Mouse (Mus musculus) cerebral cortex, adult 2 months (tissue): ENCODE measurements around the gene Kank2.

Source experiments
- WGBS: fragments of 180-500 bp; shearing (Covaris S2); methylation state at CpG from one replicate; pipeline ENCODE4 v1.1.7; 2018; 5-methylcytosine and 5-hydroxymethylcytosine counted together

The Kank2 gene

GRCm38 (mm10) chr9:21749382-21750118, 49.0 kb downstream of the Kank2 start:
- 54% methylated on average over 6 of the region's 6 CpGs for WGBS

DNA sequence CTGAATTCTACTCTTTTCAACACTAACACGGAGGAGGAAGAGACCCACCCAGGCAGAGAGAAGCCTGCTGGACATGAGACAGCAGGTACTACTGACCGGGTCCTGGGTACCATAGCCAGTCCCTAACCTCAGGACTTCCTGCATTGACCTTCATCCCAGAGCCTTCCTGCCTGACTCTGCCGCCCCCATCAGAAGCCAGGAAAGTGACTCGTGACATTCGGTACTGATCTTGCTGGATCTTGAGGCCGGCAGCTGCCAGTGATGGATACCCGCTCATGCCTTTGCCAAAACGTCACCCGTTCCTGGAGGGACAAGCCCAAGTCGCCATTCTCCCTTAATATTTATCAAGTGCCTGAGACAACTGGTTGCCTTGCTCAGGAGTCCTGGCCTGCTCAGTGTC, 50.1 kb downstream of the Kank2 start:
- WGBS = 75% methylated on average over 10 of the region's 10 CpGs

DNA sequence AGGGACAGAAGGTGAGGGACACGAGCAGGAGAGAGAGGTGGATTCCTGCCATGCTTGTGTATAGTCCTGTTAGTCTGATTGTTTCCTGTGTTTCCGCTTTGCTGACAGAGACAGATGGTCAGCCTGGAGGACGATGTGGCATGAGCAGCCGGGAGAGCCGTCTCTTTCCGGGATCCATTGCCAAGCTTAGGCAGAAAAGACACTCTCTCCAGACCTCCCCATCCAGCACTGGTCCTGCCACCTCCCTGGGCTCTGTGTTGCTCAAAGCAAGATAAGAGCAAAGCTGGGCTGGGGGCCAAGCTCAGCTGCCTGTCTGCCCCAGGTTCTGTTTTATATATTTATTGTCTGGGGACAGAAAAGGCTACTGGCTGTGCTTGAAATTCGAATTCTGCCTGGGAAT, 50.5 kb downstream of the Kank2 start:
- WGBS = 14% methylated on average over 7 of the region's 7 CpGs

DNA sequence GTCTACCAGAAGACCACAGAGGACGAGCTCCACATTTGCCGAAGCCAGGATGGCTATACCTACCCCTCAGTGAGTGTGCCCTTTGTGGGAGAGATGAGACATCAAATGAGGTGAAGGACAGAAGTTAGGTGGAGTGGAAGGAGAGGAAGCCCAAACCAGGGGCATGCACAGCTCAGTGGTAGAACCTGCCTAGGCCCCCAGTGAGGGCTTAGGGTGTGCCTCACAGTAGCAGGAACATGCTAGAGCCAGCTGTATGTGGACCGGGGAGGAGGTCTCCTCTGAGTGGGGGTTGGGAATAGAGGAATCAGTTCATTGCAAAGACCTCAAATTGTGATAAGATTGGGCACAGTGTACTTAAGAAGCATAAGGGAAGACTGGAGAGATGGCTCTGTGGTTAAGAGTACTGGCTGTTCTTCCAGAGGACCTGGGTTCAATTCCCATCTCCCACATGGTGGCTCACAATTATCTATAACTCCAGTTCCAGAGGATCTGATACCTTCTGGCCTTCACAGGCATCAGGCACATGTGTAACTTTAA, 51.2 kb downstream of the Kank2 start:
- 95% methylated on average over 3 of the region's 3 CpGs for WGBS

GRCm38 (mm10) chr9:21741514-21741913, 57.0 kb downstream of the Kank2 start:
- WGBS = 94% methylated on average over 11 of the region's 11 CpGs

GRCm38 (mm10) chr9:21740427-21740826, 58.1 kb downstream of the Kank2 start:
- WGBS = 97% methylated on average over 14 of the region's 14 CpGs

DNA sequence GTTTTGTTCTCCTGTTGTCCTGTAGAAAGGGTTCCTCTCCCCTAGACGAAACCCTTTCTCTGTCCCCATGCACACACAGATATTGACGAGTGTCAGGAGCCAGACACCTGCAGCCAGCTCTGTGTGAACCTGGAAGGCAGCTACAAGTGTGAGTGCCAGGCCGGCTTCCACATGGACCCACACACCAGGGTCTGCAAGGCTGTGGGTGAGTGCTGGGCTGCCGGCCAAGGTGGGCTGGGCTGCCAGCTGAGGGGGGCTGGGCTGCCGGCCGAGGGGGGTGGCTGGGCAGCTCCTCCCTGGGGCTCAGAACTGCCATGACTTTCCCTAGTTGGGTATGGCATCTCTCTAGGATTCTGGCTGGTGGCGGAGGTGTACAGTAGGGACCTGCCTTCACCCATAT, 59.8 kb downstream of the Kank2 start:
- 64% methylated on average over 7 of the region's 7 CpGs for WGBS

DNA sequence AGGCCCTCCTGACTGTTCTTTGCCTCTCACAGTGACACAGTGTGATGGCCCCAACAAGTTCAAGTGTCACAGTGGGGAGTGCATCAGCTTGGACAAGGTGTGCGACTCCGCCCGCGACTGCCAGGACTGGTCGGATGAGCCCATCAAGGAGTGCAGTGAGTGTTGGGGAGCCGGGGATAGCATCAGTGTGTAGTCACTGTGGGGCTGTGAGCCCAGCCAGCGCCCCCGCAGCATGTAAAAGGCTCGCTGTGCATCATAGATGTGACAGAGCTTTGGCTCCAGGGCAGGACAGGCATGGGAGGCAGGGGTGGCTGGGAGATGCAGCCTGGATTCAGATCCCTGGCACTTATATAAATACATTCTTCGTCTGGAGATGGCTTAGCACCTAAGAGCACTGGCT, 61.4 kb downstream of the Kank2 start:
- WGBS = 68% methylated on average over 10 of the region's 10 CpGs

DNA sequence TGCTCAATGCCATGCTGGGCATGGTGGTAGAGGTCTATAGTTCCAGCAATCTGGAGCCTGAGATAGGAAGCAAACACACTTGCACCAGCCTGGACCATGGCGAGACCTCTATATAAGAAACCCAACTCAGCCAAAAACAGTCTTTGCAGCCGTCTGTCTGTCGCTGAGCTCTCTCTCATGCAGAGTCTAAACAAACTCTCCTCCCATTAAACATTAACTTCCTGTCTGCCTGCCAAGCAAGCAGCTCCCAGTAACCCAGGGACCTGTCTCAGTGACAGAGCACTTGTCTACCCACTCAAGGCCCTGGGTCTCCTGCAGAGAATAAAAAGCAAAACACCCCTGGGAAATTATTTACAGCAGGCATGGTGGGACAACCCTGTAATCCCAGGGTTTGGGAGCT, 62.0 kb downstream of the Kank2 start:
- WGBS = 56% methylated on average over 3 of the region's 3 CpGs

DNA sequence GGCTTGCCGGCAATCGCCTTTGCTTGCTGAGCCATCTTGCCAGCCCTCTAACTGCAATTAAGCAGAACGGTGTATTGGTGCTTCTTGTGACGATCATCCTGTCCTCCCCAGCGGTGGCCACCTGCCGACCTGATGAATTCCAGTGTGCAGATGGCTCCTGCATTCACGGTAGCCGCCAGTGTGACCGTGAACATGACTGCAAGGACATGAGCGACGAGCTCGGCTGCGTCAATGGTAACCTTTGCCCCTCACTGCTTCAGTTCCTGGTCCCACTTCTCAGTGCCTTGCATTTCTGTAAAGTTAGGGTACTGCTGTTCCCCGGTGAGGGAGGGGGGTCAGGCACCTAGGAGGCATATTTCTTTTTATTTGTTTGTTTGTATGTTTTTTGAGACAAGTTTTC, 63.4 kb downstream of the Kank2 start:
- 94% methylated on average over 14 of the region's 14 CpGs for WGBS

DNA sequence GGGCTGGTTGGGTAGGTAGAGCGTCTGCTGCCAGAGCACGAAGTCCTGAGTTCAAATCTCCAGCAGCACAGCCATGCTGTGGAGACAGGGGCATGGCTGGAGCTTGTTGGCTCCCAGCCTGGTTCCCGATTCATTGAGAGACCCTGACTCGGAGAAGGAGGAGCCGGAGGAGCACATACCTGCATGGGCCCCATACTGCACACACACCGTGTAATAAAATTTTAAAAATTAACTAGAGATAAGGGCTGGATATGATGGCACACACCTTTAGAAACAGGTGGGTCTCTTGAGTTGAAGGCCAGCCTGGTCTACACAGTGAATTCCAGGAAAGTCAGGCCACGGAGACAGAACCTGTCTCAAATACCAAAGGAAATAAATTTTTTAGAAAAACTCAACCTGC, 64.6 kb downstream of the Kank2 start:
- WGBS = 99% methylated on average over 7 of the region's 7 CpGs

DNA sequence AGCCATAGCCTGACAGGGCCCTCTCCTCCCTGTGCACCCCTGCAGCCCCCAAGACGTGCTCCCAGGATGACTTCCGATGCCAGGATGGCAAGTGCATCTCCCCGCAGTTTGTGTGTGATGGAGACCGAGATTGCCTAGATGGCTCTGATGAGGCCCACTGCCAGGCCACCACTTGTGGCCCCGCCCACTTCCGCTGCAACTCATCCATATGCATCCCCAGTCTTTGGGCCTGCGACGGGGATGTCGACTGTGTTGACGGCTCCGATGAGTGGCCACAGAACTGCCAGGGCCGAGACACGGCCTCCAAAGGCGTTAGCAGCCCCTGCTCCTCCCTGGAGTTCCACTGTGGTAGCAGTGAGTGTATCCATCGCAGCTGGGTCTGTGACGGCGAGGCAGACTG, 65.1 kb downstream of the Kank2 start:
- 85% methylated on average over 17 of the region's 17 CpGs for WGBS

DNA sequence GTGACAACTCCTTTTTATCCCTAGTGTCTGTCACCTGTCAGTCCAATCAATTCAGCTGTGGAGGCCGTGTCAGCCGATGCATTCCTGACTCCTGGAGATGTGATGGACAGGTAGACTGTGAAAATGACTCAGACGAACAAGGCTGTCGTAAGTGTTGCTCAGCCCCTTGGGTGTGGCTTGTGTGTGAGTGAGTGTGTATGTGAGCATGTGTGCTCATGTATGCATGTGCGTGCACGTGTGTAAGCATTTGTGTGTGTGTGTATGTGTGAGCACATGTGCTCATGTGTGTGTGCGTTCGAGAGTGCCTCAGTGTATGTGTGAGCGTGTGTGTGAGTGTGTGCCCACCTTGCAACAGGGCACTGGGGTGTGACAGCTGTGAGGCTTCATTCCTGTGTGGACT, 66.3 kb downstream of the Kank2 start:
- 93% methylated on average over 9 of the region's 9 CpGs for WGBS

- WGBS = 74% methylated on average over 7 of the region's 7 CpGs
Observed at GRCm38 (mm10) chr9:21729264-21729663, 69.3 kb downstream of the Kank2 start.

DNA sequence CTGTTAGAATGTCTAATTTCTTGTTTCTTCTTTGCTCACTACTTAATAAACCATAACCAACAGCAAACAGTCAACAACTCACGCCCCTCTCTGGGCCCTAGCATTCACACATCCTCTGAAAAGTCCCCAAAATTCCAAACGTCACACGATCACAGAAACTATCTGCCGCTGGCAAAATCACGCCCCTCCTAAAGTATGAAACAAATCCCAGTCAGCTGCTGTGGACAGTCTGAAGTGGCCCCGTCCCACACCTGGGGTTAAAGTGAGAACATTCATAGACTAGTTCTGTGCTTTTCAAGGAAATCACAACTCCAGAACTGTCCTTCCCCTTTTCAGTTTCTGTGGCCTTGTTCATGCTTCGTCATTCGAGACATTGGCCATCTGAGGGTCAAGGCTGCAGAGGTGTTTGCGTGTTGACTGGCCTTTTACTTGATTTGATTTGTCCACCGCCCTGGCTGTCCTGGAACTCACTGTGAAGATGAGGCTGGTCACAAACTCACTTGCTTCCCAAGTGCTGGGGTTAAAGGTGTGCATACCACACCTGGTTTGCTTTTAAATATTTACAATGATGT, 70.2 kb downstream of the Kank2 start:
- WGBS = 80% methylated on average over 10 of the region's 10 CpGs

DNA sequence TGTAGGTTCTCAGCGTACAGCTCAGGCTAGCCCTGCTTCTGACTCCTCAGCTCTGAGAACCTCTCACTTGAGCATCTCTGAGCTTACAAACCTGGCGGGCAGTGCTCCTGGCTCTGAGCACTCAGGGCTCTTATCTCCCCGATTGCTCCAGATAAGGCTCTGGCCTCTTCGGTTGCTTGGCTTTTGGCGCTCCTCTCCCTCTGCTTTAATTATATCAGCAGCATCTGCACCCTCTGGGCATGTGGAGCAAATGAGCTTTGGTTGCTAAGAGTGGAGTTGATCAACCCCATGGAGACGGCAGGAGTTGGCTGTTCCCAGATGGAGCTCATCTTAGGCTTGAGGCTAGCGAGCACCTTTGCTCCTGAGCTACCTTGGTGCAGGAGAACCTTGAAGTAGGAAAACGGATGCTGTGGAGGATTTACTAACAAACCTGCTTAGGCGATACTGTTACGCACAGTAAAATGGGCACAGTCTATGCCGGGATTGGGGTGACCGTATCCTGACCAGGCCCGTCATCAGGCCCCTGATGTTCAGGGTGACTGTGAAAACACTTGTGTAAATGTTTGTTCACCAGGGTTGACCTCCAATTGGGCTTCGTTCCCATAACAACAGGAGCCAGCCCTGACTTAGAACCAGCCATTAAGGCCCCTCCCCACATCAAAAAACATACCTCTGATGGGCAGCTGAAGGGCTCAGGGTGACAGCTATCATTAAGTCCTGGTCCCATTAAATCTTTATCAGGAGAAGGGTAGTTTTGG, 72.1 kb downstream of the Kank2 start:
- 69% methylated on average over 14 of the region's 14 CpGs for WGBS

DNA sequence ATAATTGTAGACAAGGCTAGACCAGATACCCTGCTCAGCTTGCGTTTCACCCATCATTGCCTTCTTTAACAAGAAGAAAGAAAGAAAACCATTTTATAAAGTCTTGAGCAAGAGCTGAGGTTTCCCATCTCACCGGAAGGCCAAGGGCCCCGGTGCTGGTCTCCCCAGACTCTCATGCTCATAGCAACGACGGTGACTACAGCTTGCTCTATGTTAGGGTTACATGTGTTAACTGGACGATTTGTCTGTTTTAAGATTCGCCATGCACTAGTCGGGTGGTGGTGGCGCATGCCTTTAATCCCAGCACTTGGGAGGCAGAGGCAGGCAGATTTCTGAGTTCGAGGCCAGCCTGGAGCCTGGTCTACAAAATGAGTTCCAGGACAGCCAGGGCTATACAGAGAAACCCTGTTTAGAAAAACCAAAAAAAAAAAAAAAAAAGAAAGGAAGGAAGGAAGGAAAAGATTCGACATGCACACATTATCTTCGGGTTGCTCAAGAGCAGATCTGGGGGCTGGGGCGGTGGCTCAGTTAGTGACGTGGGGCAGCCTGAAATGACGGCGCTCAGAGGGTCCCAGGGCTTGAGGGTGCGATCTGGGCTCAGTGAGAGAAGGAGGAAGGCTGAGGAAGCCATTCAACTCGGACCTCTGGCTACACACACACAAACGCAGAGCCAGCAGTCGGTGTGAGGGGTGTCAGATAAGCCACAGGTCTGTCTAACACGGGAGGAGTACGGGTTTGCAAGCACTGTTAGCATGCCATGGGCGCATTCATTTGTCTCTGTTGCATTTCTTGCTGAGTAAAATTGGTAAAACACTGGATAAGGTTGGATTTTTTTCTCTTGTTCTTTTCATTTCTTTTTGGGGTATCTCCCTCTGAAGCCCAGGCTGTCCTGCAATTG, 73.1 kb downstream of the Kank2 start:
- WGBS = 72% methylated on average over 23 of the region's 23 CpGs

DNA sequence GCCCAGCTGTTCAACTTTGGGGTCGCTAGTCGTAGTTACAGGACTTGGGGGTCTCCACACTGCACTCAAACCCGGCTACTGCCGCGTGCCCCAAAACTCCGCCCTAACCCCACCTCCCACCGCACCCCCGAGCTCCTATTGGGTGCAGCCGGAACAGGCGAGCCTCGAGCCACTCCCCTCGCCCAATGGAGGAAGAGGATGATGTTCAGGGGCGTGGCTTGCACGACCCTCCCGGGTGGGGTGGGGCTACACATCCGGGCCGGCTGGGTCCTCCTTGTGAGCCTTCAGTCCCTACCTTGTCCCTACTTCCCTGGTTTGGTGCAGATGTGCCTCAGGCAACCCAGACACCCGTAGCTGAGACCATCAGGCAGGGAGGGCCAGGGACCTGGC, 74.4 kb downstream of the Kank2 start:
- WGBS = under 1% methylated on average over 18 of the region's 18 CpGs

DNA sequence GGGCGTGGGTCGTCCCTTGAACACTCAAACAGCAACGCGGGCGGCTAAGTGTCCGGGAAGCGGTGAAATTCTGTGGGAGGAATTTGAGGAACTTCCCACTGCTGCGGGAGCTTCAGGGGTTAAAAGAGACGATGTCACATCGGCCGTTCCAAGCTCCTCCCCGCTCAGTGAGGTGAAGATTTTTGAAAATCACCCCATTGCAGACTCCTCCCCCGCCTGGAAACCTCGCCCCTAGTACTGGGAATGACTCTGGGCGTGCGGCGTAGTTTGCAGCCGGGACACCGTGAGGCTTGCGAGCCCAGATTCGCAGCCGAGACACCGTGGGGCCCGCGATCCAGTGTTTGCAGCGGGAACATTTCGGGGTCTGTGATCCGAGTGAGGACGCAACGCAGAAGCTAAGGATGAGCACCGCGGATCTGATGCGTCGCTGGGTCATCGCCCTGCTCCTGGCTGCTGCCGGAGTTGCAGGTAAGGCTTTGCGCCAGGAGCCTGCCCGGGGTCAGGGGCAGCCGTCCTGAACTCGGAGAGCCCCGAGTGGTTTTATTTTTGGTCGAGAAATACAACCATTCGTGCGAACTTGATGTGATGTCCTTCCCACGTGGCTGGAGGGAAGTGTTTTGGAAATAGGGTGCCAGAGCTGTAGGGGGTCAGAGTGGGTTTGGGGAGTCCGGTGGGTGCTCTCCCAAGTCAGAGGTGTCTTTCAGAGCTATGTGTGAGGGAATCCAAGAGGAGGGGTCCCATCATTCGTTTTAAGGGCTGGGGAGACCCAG, 75.0 kb downstream of the Kank2 start, which contains the start of gene Ldlr:
TSS of gene Ldlr (plus strand) at position 107 of the 770 bp plus-strand sequence.
- under 1% methylated on average over 47 of the region's 47 CpGs for WGBS

GRCm38 (mm10) chr9:21721036-21721435, 77.5 kb downstream of the Kank2 start:
- 90% methylated on average over 2 of the region's 2 CpGs for WGBS

- 85% methylated on average over 2 of the region's 2 CpGs for WGBS
Observed at GRCm38 (mm10) chr9:21717015-21717414, 81.5 kb downstream of the Kank2 start.
